Mouse (Mus musculus) cortical plate, adult 2 months (tissue): ENCODE data around the gene Gm5089.

Source experiments
- CTCF ChIP-seq: fragments of 200-500 bp; IDR thresholded peaks from 2 replicates; pipeline ENCODE4 v1.5.1; 2011; ENCODE audit warnings: mild to moderate bottlenecking, control low read depth, low read length; ENCODE audit not compliant: insufficient read depth; ENCODE audit errors: extremely low read depth
- POLR2A ChIP-seq: fragments of 200-500 bp; IDR thresholded peaks from 2 replicates; pipeline ENCODE4 v1.6.1; 2011; ENCODE audit warnings: mild to moderate bottlenecking, low read length, control low read depth; ENCODE audit not compliant: insufficient read depth; ENCODE audit errors: extremely low read depth

DNA sequence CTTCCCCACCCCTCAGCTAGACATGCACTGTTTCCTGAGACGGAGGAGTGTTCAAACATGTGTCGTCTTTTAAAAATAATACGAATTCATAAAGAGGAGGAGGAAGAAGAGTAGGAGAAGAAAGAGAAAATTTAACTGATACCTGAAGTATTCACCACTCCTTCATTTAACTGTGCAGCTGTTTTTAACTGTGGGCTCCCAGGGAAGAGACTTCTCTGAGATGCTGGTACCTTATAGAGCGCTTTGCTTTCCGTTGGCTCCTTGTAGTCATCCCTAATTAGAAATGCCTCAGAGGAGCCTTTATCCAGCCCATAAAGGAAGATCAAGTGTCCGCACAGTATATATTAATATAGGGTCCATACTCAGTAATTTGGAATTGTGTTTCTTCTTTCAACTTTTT, 40.6 kb upstream of the Gm5089 start:
- TF ChIP-seq CTCF, result no peak
- no peak for TF ChIP-seq POLR2A
